Mouse (Mus musculus): ENCODE data around the gene 4930579G24Rik. TPM values are rescaled to one million over a fixed set of nuclear protein-coding genes. Genes with fewer than 3 reads are reported as not detected.

Gene 4930579G24Rik
- polyA plus RNA-seq, 1 experiment from 2014 or later = 7.6 TPM

- no peaks in the 10 kb centered on the region for H3K27me3 ChIP-seq (replicated peaks; ENCODE audit: control insufficient read depth, insufficient read depth, low read length)
- no peak overlapping the region for H3K27ac ChIP-seq (ENCODE audit: low read depth, low read length)
- no peak overlapping the region for H3K4me3 ChIP-seq (ENCODE audit: low read depth, low read length)
- H3K36me3 ChIP-seq (ENCODE audit: control insufficient read depth, insufficient read depth) = no peaks in the 10 kb centered on the region
- no peak for TF ChIP-seq CTCF (IDR thresholded peaks at IDR 0.05; ENCODE audit: low read depth)
- WGBS = 82% methylated on average over 5 of the region's 5 CpGs
- H3K9ac ChIP-seq (ENCODE audit: low read depth, low read length) = no peak overlapping the region
- H3K4me2 ChIP-seq (replicated peaks; ENCODE audit: low read depth) = no peak overlapping the region
- no peaks in the 10 kb centered on the region for H3K9me3 ChIP-seq (ENCODE audit: control insufficient read depth)
- no peaks in the 10 kb centered on the region for H3K4me1 ChIP-seq (replicated peaks; ENCODE audit: control insufficient read depth, insufficient read depth, low read length)
- no peak for ATAC-seq
Observed at GRCm38 (mm10) chr3:79674641-79675040, 45.8 kb downstream of the 4930579G24Rik start.

GRCm38 (mm10) chr3:79676411-79676810 lies 47.5 kb downstream of the 4930579G24Rik start:
- Histone ChIP-seq H3K27ac (ENCODE audit: low read depth, low read length) (no peak overlapping the region), H3K4me1 (replicated peaks; ENCODE audit: control insufficient read depth, insufficient read depth, low read length) (no peaks in the 10 kb centered on the region), H3K36me3 (ENCODE audit: control insufficient read depth, insufficient read depth) (no peaks in the 10 kb centered on the region), H3K9me3 (ENCODE audit: control insufficient read depth) (no peaks in the 10 kb centered on the region), H3K27me3 (replicated peaks; ENCODE audit: control insufficient read depth, insufficient read depth, low read length) (no peaks in the 10 kb centered on the region), H3K4me2 (replicated peaks; ENCODE audit: low read depth) (no peak overlapping the region), H3K4me3 (ENCODE audit: low read depth, low read length) (no peak overlapping the region), H3K9ac (ENCODE audit: low read depth, low read length) (no peak overlapping the region)
- no peak for ATAC-seq
- 84% methylated on average over 3 of the region's 3 CpGs for WGBS
- no peak for TF ChIP-seq CTCF (IDR thresholded peaks at IDR 0.05; ENCODE audit: low read depth)

Other genes with a start within 250 kb of the 4930579G24Rik start
- gene Fnip2, start 61.3 kb upstream of the 4930579G24Rik start, polyA plus RNA-seq (2015; fragmentation: Nextera tagmentation; extraction: Ambion mirVana) = 3.3 and 3.4 TPM in 2 replicates
- 28.7 and 30.7 TPM in 2 replicates for gene Ppid, start 37.7 kb upstream of the 4930579G24Rik start, polyA plus RNA-seq (2015; fragmentation: Nextera tagmentation; extraction: Ambion mirVana)
- 111 and 112 TPM in 2 replicates for gene Etfdh, start 421 bp downstream of the 4930579G24Rik start, polyA plus RNA-seq (2015; fragmentation: Nextera tagmentation; extraction: Ambion mirVana)
- 0.03 and 0.04 TPM in 2 replicates for gene Rxfp1, start 108.8 kb downstream of the 4930579G24Rik start, polyA plus RNA-seq (2015; fragmentation: Nextera tagmentation; extraction: Ambion mirVana)
- 59.3 and 73.8 TPM in 2 replicates for gene Tmem144, start 223.7 kb downstream of the 4930579G24Rik start, polyA plus RNA-seq (2015; fragmentation: Nextera tagmentation; extraction: Ambion mirVana)

Measured in intestine, postnatal 0 days (tissue).